Mouse (Mus musculus): ENCODE measurements around the gene Polr2j. TPM values are rescaled to one million over a fixed set of nuclear protein-coding genes. Genes with fewer than 3 reads are reported as not detected.

Gene Polr2j
- polyA plus RNA-seq, 1 experiment from 2014 or later = 112 TPM

GRCm38 (mm10) chr5:136168071-136168470 lies 51.6 kb downstream of the Polr2j start:
- Histone ChIP-seq H3K36me3 (replicated peaks; ENCODE audit: insufficient read depth, low read length) (peaks cover 7% of the 10 kb centered on the region), H3K9me3 (ENCODE audit: low read length) (no peaks in the 10 kb centered on the region), H3K4me2 (ENCODE audit: low read depth, low read length) (no peak overlapping the region), H3K27me3 (ENCODE audit: insufficient read depth, low read length) (no peaks in the 10 kb centered on the region), H3K4me1 (ENCODE audit: insufficient read depth) (peaks cover 18% of the 10 kb centered on the region), H3K4me3 (ENCODE audit: low read depth, low read length) (no peak overlapping the region), H3K9ac (replicated peaks) (no peak overlapping the region), H3K27ac (ENCODE audit: low read depth) (no peak overlapping the region)
- DNase-seq (no peak), ATAC-seq (no peak)
- WGBS (ENCODE audit: insufficient replicate concordance) = 85% methylated on average over 3 of the region's 3 CpGs
- peak; percentile 58 for TF ChIP-seq CTCF (IDR thresholded peaks at IDR 0.05; ENCODE audit: low read depth)
- TF ChIP-seq EP300 (IDR thresholded peaks at IDR 0.05; ENCODE audit: low read depth) = no peak

GRCm38 (mm10) chr5:136169626-136170511 lies 53.4 kb downstream of the Polr2j start:
- Histone ChIP-seq H3K4me2 (ENCODE audit: low read depth, low read length) (peak overlapping the region; percentile 71), H3K27ac (ENCODE audit: low read depth) (peak overlapping the region; percentile 85), H3K4me3 (ENCODE audit: low read depth, low read length) (peak overlapping the region; percentile 54), H3K36me3 (replicated peaks; ENCODE audit: insufficient read depth, low read length) (peaks cover 7% of the 10 kb centered on the region), H3K4me1 (ENCODE audit: insufficient read depth) (peaks cover 29% of the 10 kb centered on the region), H3K9me3 (ENCODE audit: low read length) (no peaks in the 10 kb centered on the region), H3K9ac (replicated peaks) (peak overlapping the region; percentile 64), H3K27me3 (ENCODE audit: insufficient read depth, low read length) (no peaks in the 10 kb centered on the region)
- DNase-seq = peak; percentile 56
- TF ChIP-seq CTCF (IDR thresholded peaks at IDR 0.05; ENCODE audit: low read depth) = no peak
- TF ChIP-seq EP300 (IDR thresholded peaks at IDR 0.05; ENCODE audit: low read depth) = no peak
- ATAC-seq = peak; percentile 53
- 12% methylated on average over 15 of the region's 15 CpGs for WGBS (ENCODE audit: insufficient replicate concordance)

GRCm38 (mm10) chr5:136170512-136171362 lies 54.3 kb downstream of the Polr2j start, which contains the start of gene Orai2:
TSS of gene Orai2 (minus strand) at chr5:136170713.
- DNase-seq (peak; percentile 84), ATAC-seq (peak; percentile 79)
- TF ChIP-seq EP300 (IDR thresholded peaks at IDR 0.05; ENCODE audit: low read depth) (no peak), CTCF (IDR thresholded peaks at IDR 0.05; ENCODE audit: low read depth) (no peak)
- no peaks in the 10 kb centered on the region for H3K9me3 ChIP-seq (ENCODE audit: low read length)
- peak within 1 kb of the TSS; percentile 85 for H3K27ac ChIP-seq (ENCODE audit: low read depth)
- WGBS (ENCODE audit: insufficient replicate concordance) = under 1% methylated on average over 43 of the region's 49 CpGs
- H3K36me3 ChIP-seq (replicated peaks; ENCODE audit: insufficient read depth, low read length) = peaks cover 7% of the 10 kb centered on the region
- peaks cover 29% of the 10 kb centered on the region for H3K4me1 ChIP-seq (ENCODE audit: insufficient read depth)
- peak within 1 kb of the TSS; percentile 64 for H3K9ac ChIP-seq (replicated peaks)
- H3K4me3 ChIP-seq (ENCODE audit: low read depth, low read length) = peak within 1 kb of the TSS; percentile 54
- no peaks in the 10 kb centered on the region for H3K27me3 ChIP-seq (ENCODE audit: insufficient read depth, low read length)
- peak within 1 kb of the TSS; percentile 71 for H3K4me2 ChIP-seq (ENCODE audit: low read depth, low read length)

- TF ChIP-seq EP300 (IDR thresholded peaks at IDR 0.05; ENCODE audit: low read depth) (no peak; the same call in 1 of the 2 replicates), CTCF (IDR thresholded peaks at IDR 0.05; ENCODE audit: low read depth) (no peak)
- Histone ChIP-seq H3K4me1 (ENCODE audit: insufficient read depth) (peaks cover 29% of the 10 kb centered on the region), H3K36me3 (replicated peaks; ENCODE audit: insufficient read depth, low read length) (peaks cover 7% of the 10 kb centered on the region; the same call in 1 of the 2 replicates), H3K9ac (replicated peaks) (peak overlapping the region; percentile 64), H3K9me3 (ENCODE audit: low read length) (no peaks in the 10 kb centered on the region), H3K27ac (ENCODE audit: low read depth) (peak overlapping the region; percentile 85), H3K27me3 (ENCODE audit: insufficient read depth, low read length) (no peaks in the 10 kb centered on the region), H3K4me2 (ENCODE audit: low read depth, low read length) (peak overlapping the region; percentile 71), H3K4me3 (ENCODE audit: low read depth, low read length) (peak overlapping the region; percentile 54)
- peak; percentile 43 for ATAC-seq
- DNase-seq = peak; percentile 39
- WGBS (ENCODE audit: insufficient replicate concordance) = 14% methylated on average over 17 of the region's 17 CpGs
These were observed 55.2 kb downstream of the Polr2j start for GRCm38 (mm10) chr5:136171363-136172341.

Small RNA genes lying within 50 kb of the gene (microRNA-seq; reads per million reads assigned to microRNA genes)
- gene Mir7035 = not detected

Other genes starting within 250 kb of the Polr2j start
- 4.5 and 9.1 TPM in 2 replicates for gene Hspb1, start 228.7 kb upstream of the Polr2j start, polyA plus RNA-seq (2015; fragmentation: Nextera tagmentation; extraction: Ambion mirVana)
- gene Ywhag, start 182.0 kb upstream of the Polr2j start, polyA plus RNA-seq (2015; fragmentation: Nextera tagmentation; extraction: Ambion mirVana) = 56.7 and 66.8 TPM in 2 replicates
- 1.7 and 1.9 TPM in 2 replicates for gene Ssc4d, start 142.1 kb upstream of the Polr2j start, polyA plus RNA-seq (2015; fragmentation: Nextera tagmentation; extraction: Ambion mirVana)
- gene Zp3, start 136.5 kb upstream of the Polr2j start, polyA plus RNA-seq (2015; fragmentation: Nextera tagmentation; extraction: Ambion mirVana) = not detected in 2 replicates
- gene Dtx2, start 121.8 kb upstream of the Polr2j start, polyA plus RNA-seq (2015; fragmentation: Nextera tagmentation; extraction: Ambion mirVana) = 4.8 and 4.9 TPM in 2 replicates
- 4.0 and 4.7 TPM in 2 replicates for gene Upk3b, start 78.1 kb upstream of the Polr2j start, polyA plus RNA-seq (2015; fragmentation: Nextera tagmentation; extraction: Ambion mirVana)
- gene Upk3bl, start 62.1 kb upstream of the Polr2j start, polyA plus RNA-seq (2015; fragmentation: Nextera tagmentation; extraction: Ambion mirVana) = not detected in 2 replicates
- gene Rasa4, start 32.7 kb upstream of the Polr2j start, polyA plus RNA-seq (2015; fragmentation: Nextera tagmentation; extraction: Ambion mirVana) = 2.1 TPM in 2 replicates
- gene Lrwd1, start 19.4 kb downstream of the Polr2j start, polyA plus RNA-seq (2015; fragmentation: Nextera tagmentation; extraction: Ambion mirVana) = 13.7 and 16.5 TPM in 2 replicates
- 8.8 and 9.2 TPM in 2 replicates for gene Alkbh4, start 19.5 kb downstream of the Polr2j start, polyA plus RNA-seq (2015; fragmentation: Nextera tagmentation; extraction: Ambion mirVana)
- 4.4 and 4.5 TPM in 2 replicates for gene Orai2, start 54.1 kb downstream of the Polr2j start, polyA plus RNA-seq (2015; fragmentation: Nextera tagmentation; extraction: Ambion mirVana)
- 19.6 and 19.9 TPM in 2 replicates for gene Prkrip1, start 82.3 kb downstream of the Polr2j start, polyA plus RNA-seq (2015; fragmentation: Nextera tagmentation; extraction: Ambion mirVana)
- 1.3 and 1.7 TPM in 2 replicates for gene Sh2b2, start 129.9 kb downstream of the Polr2j start, polyA plus RNA-seq (2015; fragmentation: Nextera tagmentation; extraction: Ambion mirVana)

Measured in liver, postnatal 0 days (tissue).